Mouse (Mus musculus): ENCODE results near the gene Deup1.

GRCm38 (mm10) chr9:15550461-15550961 is 77.2 kb downstream of the Deup1 start:
- TF ChIP-seq CTCF (IDR thresholded peaks at IDR 0.05; ENCODE audit: control insufficient read depth, insufficient read depth, low read length) = no peak
- TF ChIP-seq POLR2A (IDR thresholded peaks at IDR 0.05; ENCODE audit: borderline replicate concordance, control insufficient read depth, low read depth, low read length) = no peak
